ENCODE assay signal across 8 mouse cellular contexts in genomic region chr15:80011778-80012526, GRCm38 (mm10). TPM values are rescaled to one million over a fixed set of nuclear protein-coding genes. Genes with fewer than 3 reads are reported as not detected.
DNase-seq lines count a peak whose midpoint lies in the region; ATAC-seq lines count a peak whose summit lies in the region.

No protein-coding gene starts in this region.

- H3K36me3 ChIP-seq in kidney, embryonic 16.5 days (ENCODE audit: insufficient read depth, low read length): no peaks in the 10 kb centered on the region
- H3K36me3 ChIP-seq in liver, embryonic 11.5 days (ENCODE audit: control insufficient read depth, insufficient read depth, low read length): no peaks in the 10 kb centered on the region
- no peaks in the 10 kb centered on the region for H3K36me3 ChIP-seq in neural tube, embryonic 12.5 days

- 1% methylated on average over 53 of the region's 56 CpGs for WGBS in kidney, embryonic 16.5 days
- WGBS in liver, embryonic 11.5 days: 2% methylated on average over 56 of the region's 56 CpGs
- WGBS in neural tube, embryonic 12.5 days: 3% methylated on average over 53 of the region's 56 CpGs

- H3K27ac ChIP-seq in kidney, embryonic 16.5 days (ENCODE audit: low read length): peak overlapping the region; percentile 82
- peak overlapping the region; percentile 30; the same call in 1 of the 2 replicates for H3K27ac ChIP-seq in liver, embryonic 11.5 days (ENCODE audit: low read depth, low read length)
- H3K27ac ChIP-seq in neural tube, embryonic 12.5 days: no peak overlapping the region

- H3K4me3 ChIP-seq in kidney, embryonic 16.5 days (ENCODE audit: low read length): peak overlapping the region; percentile 67
- peak overlapping the region; percentile 62 for H3K4me3 ChIP-seq in liver, embryonic 11.5 days (ENCODE audit: low read depth, low read length)
- H3K4me3 ChIP-seq in neural tube, embryonic 12.5 days: peak overlapping the region; percentile 55

- peak overlapping the region; percentile 74 for H3K9ac ChIP-seq in kidney, embryonic 16.5 days (replicated peaks; ENCODE audit: low read length)
- H3K9ac ChIP-seq in liver, embryonic 11.5 days (ENCODE audit: low read depth, low read length): peak overlapping the region; percentile 65
- H3K9ac ChIP-seq in neural tube, embryonic 12.5 days: peak overlapping the region; percentile 69

- H3K4me1 ChIP-seq in kidney, embryonic 16.5 days (ENCODE audit: insufficient read depth, low read length): peaks cover 41% of the 10 kb centered on the region
- peaks cover 26% of the 10 kb centered on the region for H3K4me1 ChIP-seq in liver, embryonic 11.5 days (replicated peaks; ENCODE audit: control insufficient read depth, insufficient read depth, low read length)
- peaks cover 35% of the 10 kb centered on the region for H3K4me1 ChIP-seq in neural tube, embryonic 12.5 days

- ATAC-seq in kidney, embryonic 16.5 days (ENCODE audit: low FRiP score, low TSS enrichment): 0 out of 2 replicates have a peak, but pooled peaks have one; percentile 17
- ATAC-seq in liver, embryonic 11.5 days (replicated peaks; ENCODE audit: low FRiP score): no peak
- peak; percentile 61 for ATAC-seq in neural tube, embryonic 12.5 days (ENCODE audit: low FRiP score, low read depth)

- H3K9me3 ChIP-seq in kidney, embryonic 16.5 days (ENCODE audit: low read length): no peaks in the 10 kb centered on the region
- no peaks in the 10 kb centered on the region for H3K9me3 ChIP-seq in liver, embryonic 11.5 days (ENCODE audit: control insufficient read depth, low read length)
- H3K9me3 ChIP-seq in neural tube, embryonic 12.5 days: no peaks in the 10 kb centered on the region

- peak; percentile 51 for DNase-seq in embryo, embryonic 10 days (ENCODE audit: low spot score)
- DNase-seq in embryo, embryonic 9.5 days (ENCODE audit: extremely low spot score): no peak
- DNase-seq in cerebellum, adult 8-10 months: peak; percentile 82
- DNase-seq in frontal cortex, postnatal 36 days (ENCODE audit: low spot score in 2 of 2): peak; percentile 84 to 91
- DNase-seq in liver, embryonic 11.5 days (ENCODE audit: low spot score): no peak
- peak; percentile 41 to 70 for DNase-seq in thymus, postnatal 36 days

- peak overlapping the region; percentile 99 for H3K4me2 ChIP-seq in kidney, embryonic 16.5 days (replicated peaks; ENCODE audit: low read depth, low read length)
- peak overlapping the region; percentile 85 for H3K4me2 ChIP-seq in liver, embryonic 11.5 days
- H3K4me2 ChIP-seq in neural tube, embryonic 12.5 days (replicated peaks): peak overlapping the region; percentile 99

- H3K27me3 ChIP-seq in kidney, embryonic 16.5 days (ENCODE audit: insufficient read depth, low read length): peaks cover 60% of the 10 kb centered on the region
- H3K27me3 ChIP-seq in liver, embryonic 11.5 days (replicated peaks; ENCODE audit: control insufficient read depth, insufficient read depth, low read length): peaks cover 62% of the 10 kb centered on the region
- peaks cover 70% of the 10 kb centered on the region for H3K27me3 ChIP-seq in neural tube, embryonic 12.5 days (replicated peaks)

RNA-seq across cellular contexts. Expression of gene Pdgfb, which starts 2.8 kb away (rescaled TPM):
- polyA plus RNA-seq in kidney, embryonic 16.5 days (2015; fragmentation: Nextera tagmentation; extraction: Ambion mirVana): 4.3 and 6.2 TPM in 2 replicates
- polyA plus RNA-seq in liver, embryonic 11.5 days (2014; fragmentation: Nextera tagmentation; extraction: Ambion mirVana): 2.4 and 2.7 TPM in 2 replicates
- polyA plus RNA-seq in neural tube, embryonic 12.5 days (2016; fragmentation: Nextera tagmentation; extraction: Ambion mirVana): 3.3 TPM in 2 replicates

RNA-seq across cellular contexts. Expression of gene Cbx7, which starts 41.0 kb away (rescaled TPM):
- polyA plus RNA-seq in kidney, embryonic 16.5 days (2015; fragmentation: Nextera tagmentation; extraction: Ambion mirVana): 3.3 and 3.9 TPM in 2 replicates
- 2.5 TPM in 2 replicates for polyA plus RNA-seq in liver, embryonic 11.5 days (2014; fragmentation: Nextera tagmentation; extraction: Ambion mirVana)
- 2.6 and 2.7 TPM in 2 replicates for polyA plus RNA-seq in neural tube, embryonic 12.5 days (2016; fragmentation: Nextera tagmentation; extraction: Ambion mirVana)

Comparison
In these comparisons a context has a peak if more than half of its experiments do, and no peak if none do; other contexts are left out.
1. DNase-seq: peak in embryo, embryonic 10 days (single experiment), cerebellum, adult 8-10 months (single experiment), frontal cortex, postnatal 36 days (2 of 2) and thymus, postnatal 36 days (2 of 2); none in embryo, embryonic 9.5 days (single experiment) and liver, embryonic 11.5 days (single experiment).
2. Peak in every context shown above with its lines, with median percentiles within 50 percentile points of each other: H3K4me2 ChIP-seq, H3K4me3 ChIP-seq and H3K9ac ChIP-seq.